Mouse (Mus musculus): ENCODE data around the gene Xylb.

DNA sequence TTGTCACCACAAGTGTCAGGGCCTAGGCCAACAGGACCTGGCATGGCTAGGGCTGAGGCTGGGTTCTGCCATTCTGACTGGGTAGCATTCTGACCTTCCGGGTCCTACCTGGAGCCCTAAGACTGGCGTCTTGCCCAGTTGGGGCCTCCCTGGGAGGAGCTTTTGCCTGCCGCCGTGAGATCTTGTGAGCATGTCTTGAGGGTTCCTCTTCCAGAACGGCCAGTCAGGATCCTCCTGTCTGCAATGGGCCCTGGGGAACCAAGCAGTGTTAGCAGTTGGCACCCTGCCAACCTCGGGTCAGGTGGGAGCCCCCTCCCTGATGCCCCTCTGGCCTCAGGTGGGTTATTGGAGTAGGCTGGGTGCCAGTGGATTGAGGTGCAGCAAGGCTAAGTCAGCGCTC lies 69.3 kb downstream of the Xylb start:
- TF ChIP-seq CTCF (IDR thresholded peaks at IDR 0.05; ENCODE audit: low read depth, low read length) (no peak), POLR2A (IDR thresholded peaks at IDR 0.05; ENCODE audit: borderline replicate concordance, low read depth, low read length) (no peak)

All from bone marrow macrophage, adult 2 months (primary cell).